Mouse (Mus musculus) spleen, postnatal 36 days (tissue): Measurements from ENCODE around the gene Lbx2.

Experiments used
- DNase-seq, 2 experiments: peaks; one replicate each; pipeline ENCODE4 v3.0.0; 2022; ENCODE audit warnings: low spot score in 2 of 2, mixed read lengths in 1 of 2

Lbx2 gene

GRCm38 (mm10) chr6:83070311-83071219 is 15.6 kb upstream of the Lbx2 start:
- DNase-seq = no peak

GRCm38 (mm10) chr6:83071220-83071619 is 14.9 kb upstream of the Lbx2 start:
- no peak for DNase-seq

- DNase-seq = peak in 1 of 2 experiments; percentile 29
Measured at GRCm38 (mm10) chr6:83074979-83075378, 11.2 kb upstream of the Lbx2 start.

- DNase-seq = peak in 1 of 2 experiments; percentile 28
Measured at GRCm38 (mm10) chr6:83077630-83078323, 8.4 kb upstream of the Lbx2 start, which contains the start of gene Pcgf1. Gene Pcgf1 (plus strand): TSS chr6:83077869.

GRCm38 (mm10) chr6:83078324-83078858 is 7.8 kb upstream of the Lbx2 start:
- peak; percentile 97 to 99 for DNase-seq

GRCm38 (mm10) chr6:83080210-83080609 is 6.0 kb upstream of the Lbx2 start:
- DNase-seq = no peak

- DNase-seq = no peak
Measured at GRCm38 (mm10) chr6:83083497-83083896, 2.7 kb upstream of the Lbx2 start.

GRCm38 (mm10) chr6:83084477-83084876 is 1.7 kb upstream of the Lbx2 start:
- no peak for DNase-seq

- no peak for DNase-seq
Measured at GRCm38 (mm10) chr6:83087205-83087925, 1.2 kb downstream of the Lbx2 start.

GRCm38 (mm10) chr6:83087926-83088260 is 1.7 kb downstream of the Lbx2 start:
- no peak for DNase-seq

GRCm38 (mm10) chr6:83092416-83093127 is 6.4 kb downstream of the Lbx2 start:
- no peak for DNase-seq

- DNase-seq = no peak
Measured at GRCm38 (mm10) chr6:83095968-83096367, 9.8 kb downstream of the Lbx2 start.

GRCm38 (mm10) chr6:83098411-83098810 is 12.2 kb downstream of the Lbx2 start:
- DNase-seq = no peak

- DNase-seq = peak; percentile 92 to 95
Measured at GRCm38 (mm10) chr6:83101316-83101687, 15.1 kb downstream of the Lbx2 start, which contains the start of the genes Ccdc142 and Gm42688. Gene Ccdc142 (plus strand): TSS chr6:83101601. Gene Gm42688 (plus strand): TSS chr6:83101617.

- peak; percentile 63 to 68 for DNase-seq
Measured at GRCm38 (mm10) chr6:83101688-83102556, 15.8 kb downstream of the Lbx2 start.

- no peak for DNase-seq
Measured at GRCm38 (mm10) chr6:83103130-83103650, 17.0 kb downstream of the Lbx2 start.

- DNase-seq = no peak
Measured at GRCm38 (mm10) chr6:83104158-83104557, 18.0 kb downstream of the Lbx2 start.

GRCm38 (mm10) chr6:83107566-83108400 is 21.6 kb downstream of the Lbx2 start:
- peak; percentile 69 to 81 for DNase-seq
